Mouse (Mus musculus): ENCODE results near the gene Trim44.

GRCm38 (mm10) chr2:102449630-102450247 is 42.1 kb upstream of the Trim44 start:
- TF ChIP-seq CTCF (IDR thresholded peaks at IDR 0.05; ENCODE audit: low read depth, low read length) = no peak
- no peak for TF ChIP-seq TAL1 (conservative IDR thresholded peaks at IDR 0.05; ENCODE audit: low read depth, low read length)
- TF ChIP-seq GATA1 (IDR thresholded peaks at IDR 0.05; ENCODE audit: borderline replicate concordance, low read length) = no peak
- TF ChIP-seq POLR2AphosphoS5 (IDR thresholded peaks at IDR 0.05; ENCODE audit: insufficient replicate concordance, low read depth, low read length) = no peak

Data from G1E (cell line).